Mouse (Mus musculus) neutrophil, adult 5-6 weeks (primary cell): ENCODE measurements around the gene Mmp20. TPM values are rescaled to one million over a fixed set of nuclear protein-coding genes. Genes with fewer than 3 reads are reported as not detected.

Experiments
- ATAC-seq: fragments of 151-379, 151-347 bp; 2 replicates; pipeline ENCODE4 v1.8.0; 2017; ENCODE audit warnings: mild to moderate bottlenecking, moderate TSS enrichment; ENCODE audit not compliant: insufficient number of reproducible peaks, poor library complexity, low FRiP score, severe bottlenecking; ENCODE audit errors: extremely low read depth
- total RNA-seq: library from RNA; stranded (forward); fragments of 200-1000 nt; gene quantifications from 2 replicates; pipeline ENCODE4 v1.2.3, GENCODE M21; 2017

Mmp20 gene
- total RNA-seq, 1 experiment from 2014 or later, result not detected

DNA sequence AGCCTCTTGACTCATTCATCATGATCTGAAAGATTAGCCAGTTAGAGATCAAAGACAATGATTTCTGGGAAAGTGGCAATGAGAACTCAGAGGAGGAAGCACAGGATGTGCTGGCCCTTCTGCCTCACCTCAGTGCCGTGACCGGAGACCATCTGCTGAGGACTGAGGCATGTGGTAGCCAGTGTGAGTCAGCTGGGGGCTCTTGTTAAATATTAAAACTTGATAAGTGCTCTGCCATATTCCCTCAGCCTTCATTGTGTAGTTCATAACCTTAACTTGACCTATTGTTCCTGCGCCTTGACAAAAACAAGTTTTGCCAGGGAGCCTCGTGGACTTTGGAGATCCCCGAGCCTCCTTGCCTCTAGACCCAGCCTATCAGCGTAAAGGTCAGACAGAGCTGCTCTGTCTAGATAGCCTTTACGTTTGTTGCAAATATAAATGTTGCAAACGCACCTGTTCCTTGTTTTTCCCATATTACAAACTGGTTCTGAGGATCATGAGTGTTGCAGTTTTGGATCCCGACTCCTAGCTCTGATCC lies 54.1 kb downstream of the Mmp20 start:
- no peak for ATAC-seq

DNA sequence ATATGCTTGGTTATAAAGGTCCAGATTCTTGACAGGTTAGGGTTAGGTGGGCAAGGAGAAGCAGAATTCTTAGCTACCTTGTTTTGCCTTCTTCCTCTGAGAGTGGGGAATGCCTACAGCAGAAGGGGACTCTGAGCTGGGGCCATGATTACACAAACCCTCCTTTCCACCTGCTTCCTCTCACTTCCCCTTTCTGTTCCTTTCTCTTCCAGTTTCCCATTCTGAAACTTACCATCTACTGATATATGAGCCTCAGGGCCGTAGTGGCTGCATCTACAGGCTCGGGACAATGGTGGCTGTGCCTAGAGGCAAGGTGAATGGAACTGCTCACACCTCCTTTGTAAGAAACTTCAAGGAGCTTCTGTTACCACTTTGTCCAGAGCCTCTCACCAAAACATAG lies 58.0 kb downstream of the Mmp20 start:
- ATAC-seq, result no peak

DNA sequence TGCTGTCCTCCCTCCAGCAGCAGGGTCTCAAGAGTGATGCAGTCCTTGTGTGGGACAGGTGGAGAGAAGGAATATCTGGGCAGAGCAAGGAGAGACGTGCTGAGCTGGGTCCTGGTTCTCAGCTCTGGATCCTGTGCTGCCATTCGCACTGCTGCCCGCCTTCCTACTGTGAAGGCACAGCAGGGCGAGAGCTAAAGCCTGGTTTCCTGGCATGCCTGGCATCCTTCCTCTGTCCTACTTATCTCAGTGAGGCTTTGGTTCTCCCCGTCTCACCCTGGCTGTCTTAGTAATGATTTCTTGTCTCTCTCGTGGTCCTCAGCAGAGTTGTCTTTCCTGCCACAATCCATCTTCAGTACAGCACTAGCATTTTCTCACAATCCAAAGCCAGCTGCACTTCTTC lies 61.8 kb downstream of the Mmp20 start:
- no peak for ATAC-seq

DNA sequence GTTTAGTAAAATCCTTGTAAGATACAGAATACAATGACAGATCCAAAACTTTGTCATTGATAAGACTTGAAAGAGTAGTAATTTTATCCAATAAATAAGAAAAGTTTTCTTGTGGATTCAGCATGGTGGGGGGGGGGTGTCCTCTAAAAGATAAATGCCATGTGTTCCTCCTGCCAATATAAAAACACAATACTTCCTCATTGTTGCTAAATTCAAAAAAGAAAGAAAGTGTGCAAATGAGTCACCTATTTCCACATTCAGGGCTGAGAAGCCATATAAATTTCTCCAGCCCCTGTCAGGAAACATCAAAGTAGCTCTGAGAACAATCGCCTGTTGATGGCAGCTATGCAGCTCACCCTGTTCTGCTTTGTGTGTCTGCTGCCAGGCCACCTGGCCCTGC lies 63.8 kb downstream of the Mmp20 start, which contains the start of gene Mmp7:
Gene Mmp7, plus strand, starts transcription at position 301 of the 400 bp plus-strand sequence.
- ATAC-seq, result no peak

DNA sequence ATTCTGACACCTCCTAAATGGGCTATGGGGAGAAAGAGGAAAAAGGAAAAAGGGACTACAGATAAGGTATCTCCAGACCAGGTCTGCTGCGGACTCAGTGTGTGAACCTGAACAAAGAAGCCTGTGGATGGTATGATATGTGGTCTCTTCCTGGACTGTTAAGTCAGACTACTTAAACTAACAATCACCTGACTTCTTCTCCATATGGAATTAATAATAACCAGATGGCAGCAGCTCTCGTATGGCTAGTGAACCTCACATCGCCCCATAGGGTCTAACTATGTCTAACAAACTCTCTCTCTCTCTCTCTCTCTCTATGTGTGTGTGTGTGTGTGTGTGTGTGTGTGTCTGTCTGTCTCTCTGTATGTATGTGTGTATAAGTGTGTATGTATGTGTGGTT lies 65.9 kb downstream of the Mmp20 start:
- ATAC-seq, result no peak

DNA sequence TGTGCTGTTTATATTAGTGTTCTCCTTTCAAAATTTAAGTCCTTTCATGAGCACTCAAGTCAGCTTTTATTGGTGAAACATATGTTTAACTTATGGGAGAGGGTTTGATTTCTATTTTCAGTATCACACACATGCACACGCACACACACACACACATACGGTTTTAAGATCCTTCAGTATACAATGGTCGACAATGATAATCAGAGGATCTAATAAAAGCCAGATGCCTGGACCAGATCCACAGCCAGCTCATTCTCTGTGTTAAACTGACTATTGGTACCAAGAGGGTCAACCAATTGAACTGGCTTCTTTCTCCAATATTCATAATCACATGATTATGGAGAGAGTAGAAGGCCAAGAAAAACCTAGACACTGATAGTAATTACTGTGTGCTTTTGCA lies 67.6 kb downstream of the Mmp20 start:
- no peak for ATAC-seq

DNA sequence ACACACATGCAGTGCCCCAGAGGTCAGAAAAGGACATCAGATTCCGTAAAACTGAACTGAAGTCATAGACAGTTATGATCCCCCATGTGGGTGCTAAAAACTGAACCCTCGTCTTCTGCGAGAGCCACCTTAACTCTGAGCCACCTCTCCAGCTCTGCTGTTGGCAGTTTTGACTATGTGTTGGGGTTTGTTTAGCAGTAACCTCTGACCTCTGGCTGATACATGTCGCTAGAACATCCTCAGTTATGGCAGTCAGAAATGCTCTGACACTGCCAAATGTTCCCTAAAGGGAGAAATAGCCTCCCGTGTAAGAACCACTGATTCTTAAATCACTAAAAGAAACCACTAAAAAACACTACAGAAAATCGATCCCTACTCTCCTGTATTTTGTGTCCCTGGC lies 80.7 kb downstream of the Mmp20 start:
- ATAC-seq, result no peak

DNA sequence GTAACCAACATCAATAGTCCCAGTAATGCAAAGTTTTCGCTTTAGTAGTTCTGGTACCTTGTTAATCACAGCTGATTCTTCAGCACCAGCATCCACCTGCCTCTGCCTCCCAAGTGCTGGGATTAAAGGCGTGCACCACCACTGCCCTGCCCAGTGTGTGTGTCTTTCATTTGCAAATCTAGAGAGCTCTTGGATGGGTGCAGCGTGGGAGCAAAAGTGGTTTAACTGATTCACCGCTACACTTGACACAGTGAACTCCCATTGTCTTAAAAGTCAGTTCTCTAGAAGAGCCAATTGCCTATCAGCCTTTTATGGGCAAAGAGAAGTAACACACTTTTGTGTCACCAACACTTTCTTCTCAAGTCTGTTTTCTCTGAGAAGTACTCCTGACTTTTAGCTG lies 83.2 kb downstream of the Mmp20 start:
- ATAC-seq, result no peak

DNA sequence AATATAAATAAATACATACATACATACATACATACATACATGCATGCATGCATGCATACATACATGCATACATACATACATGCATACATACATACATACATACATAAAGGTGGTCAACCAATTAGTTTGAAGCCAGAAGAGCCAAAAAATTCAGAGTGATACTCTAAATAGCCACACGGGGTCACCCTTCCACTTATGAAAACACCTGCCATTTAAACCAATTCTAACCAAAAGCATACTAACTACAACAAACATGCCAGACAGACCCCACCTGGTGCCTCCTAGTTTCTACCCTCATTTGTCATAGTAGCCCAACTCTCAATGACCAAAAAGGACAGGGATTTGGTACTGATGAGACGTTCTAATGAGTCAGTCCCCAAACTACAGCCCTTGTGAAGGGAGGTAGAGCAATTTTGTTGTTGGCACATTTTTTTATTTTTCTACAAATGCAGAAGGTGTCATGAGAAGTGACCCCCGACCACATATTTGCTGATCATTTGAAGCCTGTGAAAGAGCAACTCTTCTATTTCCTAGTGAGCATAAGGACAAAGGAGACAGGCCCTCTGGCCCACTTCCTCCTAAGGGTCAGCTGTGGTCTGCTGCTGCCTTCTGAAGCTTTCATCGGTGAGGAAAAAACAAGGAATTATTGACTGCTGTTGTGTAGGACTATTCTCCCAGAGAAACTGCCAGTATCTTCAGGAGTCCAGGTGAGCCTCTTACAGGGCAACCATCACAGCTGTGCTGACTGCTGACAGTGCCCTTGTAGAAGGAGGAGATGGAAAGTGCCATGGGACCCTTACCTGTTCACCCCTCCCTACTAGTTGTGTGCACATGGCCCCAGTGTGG lies 86.3 kb downstream of the Mmp20 start:
- ATAC-seq, result peak; percentile 87

DNA sequence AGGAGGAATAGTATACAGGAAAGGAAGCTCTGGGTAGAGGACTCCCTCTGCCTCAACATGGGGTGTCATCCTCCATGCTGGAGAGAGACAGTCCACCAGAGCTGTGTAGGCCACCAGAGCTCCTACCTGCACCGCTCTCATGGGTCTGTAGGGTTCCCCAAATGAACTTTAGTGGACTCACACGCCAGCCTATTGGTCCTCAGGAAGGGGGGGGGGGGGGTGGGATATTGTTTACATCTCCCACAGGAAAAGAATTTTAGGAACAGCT lies 86.8 kb downstream of the Mmp20 start:
- no peak for ATAC-seq

DNA sequence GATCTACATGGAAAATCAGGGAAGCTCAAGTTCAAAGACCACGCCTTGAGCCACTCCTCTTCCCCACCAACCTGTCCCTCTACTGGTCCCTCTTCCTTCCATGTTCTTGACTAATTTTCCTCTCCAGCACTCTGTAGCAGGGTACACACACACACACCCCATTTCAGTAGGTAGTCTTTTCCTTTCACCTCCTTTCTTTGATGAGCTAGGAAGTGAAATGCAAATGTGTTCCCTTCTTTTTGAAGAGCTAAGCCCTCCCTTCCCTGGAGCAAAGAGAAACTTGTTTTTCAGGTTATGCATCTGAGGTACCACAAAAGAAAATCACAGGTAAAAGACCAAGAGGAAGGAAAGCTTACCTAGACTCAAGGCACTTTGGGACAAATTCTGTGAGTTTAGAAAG lies 93.5 kb downstream of the Mmp20 start:
- ATAC-seq, result no peak

Other genes starting within 250 kb of the Mmp20 start
- gene Mmp1b, start 240.2 kb upstream of the Mmp20 start, total RNA-seq, result not detected in 2 replicates
- gene Mmp3, start 182.4 kb upstream of the Mmp20 start, total RNA-seq, result not detected in 2 replicates
- gene Mmp10, start 125.9 kb upstream of the Mmp20 start, total RNA-seq, result not detected in 2 replicates
- 249 and 267 TPM in 2 replicates for gene Mmp8, start 69.8 kb upstream of the Mmp20 start, total RNA-seq
- gene Mmp27, start 56.8 kb upstream of the Mmp20 start, total RNA-seq, result 0.61 and 0.70 TPM in 2 replicates
- not detected in 2 replicates for gene Mmp7, start 63.9 kb downstream of the Mmp20 start, total RNA-seq
- gene Tmem123, start 135.8 kb downstream of the Mmp20 start, total RNA-seq, result 269 TPM in 2 replicates
- gene Birc2, start 208.8 kb downstream of the Mmp20 start, total RNA-seq, result 97.6 and 113 TPM in 2 replicates
- 676 and 709 TPM in 2 replicates for gene Birc3, start 245.0 kb downstream of the Mmp20 start, total RNA-seq